Mouse (Mus musculus) myocyte (in vitro differentiated cells): ENCODE results near the gene Mbd3.

ENCODE experiments used
- CEBPB ChIP-seq: IDR thresholded peaks from 2 replicates; pipeline ENCODE4 v1.6.1; 2011; ENCODE audit warnings: mild to moderate bottlenecking, moderate library complexity; ENCODE audit not compliant: poor library complexity, insufficient read depth, severe bottlenecking
- E2F4 ChIP-seq: IDR thresholded peaks from one replicate; pipeline ENCODE4 v1.6.1; 2011; ENCODE audit warnings: mild to moderate bottlenecking, control low read depth, moderate library complexity; ENCODE audit not compliant: insufficient read depth
- MAX ChIP-seq: IDR thresholded peaks from one replicate; pipeline ENCODE4 v1.6.1; 2011; ENCODE audit warnings: low read depth, mild to moderate bottlenecking, control low read depth
- MYOG ChIP-seq, 3 experiments: IDR thresholded peaks; one replicate each; pipeline ENCODE4 v1.6.1; 2011; ENCODE audit warnings: control low read depth in 2 of 3, low read depth in 2 of 3, mild to moderate bottlenecking in 2 of 3; ENCODE audit not compliant: insufficient read length in 2 of 3, control insufficient read depth in 1 of 3, insufficient read depth in 1 of 3
- POLR2A ChIP-seq: IDR thresholded peaks from one replicate; pipeline ENCODE4 v1.6.1; 2011; ENCODE audit warnings: low read depth, mild to moderate bottlenecking, control low read depth, moderate library complexity; ENCODE audit not compliant: insufficient read length
- POLR2AphosphoS2 ChIP-seq: IDR thresholded peaks from one replicate; pipeline ENCODE4 v1.6.1; 2011; ENCODE audit warnings: low read depth, control low read depth; ENCODE audit not compliant: insufficient read length
- REST ChIP-seq: IDR thresholded peaks from one replicate; pipeline ENCODE4 v1.6.1; 2011; ENCODE audit warnings: mild to moderate bottlenecking, control low read depth, moderate library complexity; ENCODE audit not compliant: insufficient read depth, insufficient read length
- TCF12 ChIP-seq: IDR thresholded peaks from one replicate; pipeline ENCODE4 v1.6.1; 2011; ENCODE audit warnings: mild to moderate bottlenecking, control low read depth; ENCODE audit not compliant: poor library complexity, insufficient read depth, severe bottlenecking
- TCF3 ChIP-seq: IDR thresholded peaks from one replicate; pipeline ENCODE4 v1.6.1; 2011; ENCODE audit warnings: low read depth, control low read depth; ENCODE audit not compliant: insufficient read length
- USF1 ChIP-seq: IDR thresholded peaks from one replicate; pipeline ENCODE4 v1.6.1; 2011; ENCODE audit warnings: low read depth, mild to moderate bottlenecking, control low read depth, moderate library complexity

GRCm38 (mm10) chr10:80377716-80378115 lies 21.6 kb downstream of the Mbd3 start:
- no peak for TF ChIP-seq POLR2A
- no peak for TF ChIP-seq TCF12
- TF ChIP-seq E2F4: no peak
- no peak for TF ChIP-seq REST
- TF ChIP-seq USF1: no peak
- TF ChIP-seq POLR2AphosphoS2: no peak
- no peak for TF ChIP-seq MAX
- TF ChIP-seq TCF3: no peak
- TF ChIP-seq MYOG (IDR thresholded peaks at IDR 0.05; ENCODE audit: control insufficient read depth in 1 of 3, insufficient read depth in 1 of 3, insufficient read length in 2 of 3, low read depth in 2 of 3): no peak
- no peak for TF ChIP-seq CEBPB
